Mouse (Mus musculus) CD4-positive, CD25-positive, alpha-beta regulatory T cell, adult 2 months (primary cell): ENCODE data around the gene Unc13a.

Experiments
- DNase-seq: peaks from one replicate; pipeline ENCODE4 v3.0.0-alpha.2; 2012; ENCODE audit warnings: low read depth, low spot score

The Unc13a gene

GRCm38 (mm10) chr8:71625088-71625487 lies 46.5 kb downstream of the Unc13a start:
- no peak for DNase-seq

GRCm38 (mm10) chr8:71619786-71620185 lies 51.8 kb downstream of the Unc13a start:
- DNase-seq: no peak

DNA sequence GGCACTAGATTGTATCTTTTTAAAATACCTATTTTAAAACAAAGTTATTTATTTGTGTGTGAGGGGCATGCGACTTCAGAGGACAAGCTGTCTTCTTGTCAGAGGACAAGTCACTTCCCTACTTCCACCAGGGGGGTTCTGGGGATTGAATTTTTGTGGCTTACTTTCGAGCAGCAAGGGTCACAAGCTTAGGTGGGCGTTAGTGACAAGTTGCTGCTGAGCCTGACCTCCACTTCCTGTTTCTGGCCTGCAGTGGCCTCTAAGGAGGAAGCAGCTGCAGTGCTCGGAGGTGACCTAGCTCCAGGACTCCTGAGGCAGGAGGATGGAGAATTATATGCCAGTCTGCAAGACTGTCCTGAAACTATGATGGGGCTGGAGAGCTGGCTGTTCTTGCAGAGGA lies 58.1 kb downstream of the Unc13a start:
- no peak for DNase-seq

GRCm38 (mm10) chr8:71612141-71612540 lies 59.4 kb downstream of the Unc13a start:
- no peak for DNase-seq

DNA sequence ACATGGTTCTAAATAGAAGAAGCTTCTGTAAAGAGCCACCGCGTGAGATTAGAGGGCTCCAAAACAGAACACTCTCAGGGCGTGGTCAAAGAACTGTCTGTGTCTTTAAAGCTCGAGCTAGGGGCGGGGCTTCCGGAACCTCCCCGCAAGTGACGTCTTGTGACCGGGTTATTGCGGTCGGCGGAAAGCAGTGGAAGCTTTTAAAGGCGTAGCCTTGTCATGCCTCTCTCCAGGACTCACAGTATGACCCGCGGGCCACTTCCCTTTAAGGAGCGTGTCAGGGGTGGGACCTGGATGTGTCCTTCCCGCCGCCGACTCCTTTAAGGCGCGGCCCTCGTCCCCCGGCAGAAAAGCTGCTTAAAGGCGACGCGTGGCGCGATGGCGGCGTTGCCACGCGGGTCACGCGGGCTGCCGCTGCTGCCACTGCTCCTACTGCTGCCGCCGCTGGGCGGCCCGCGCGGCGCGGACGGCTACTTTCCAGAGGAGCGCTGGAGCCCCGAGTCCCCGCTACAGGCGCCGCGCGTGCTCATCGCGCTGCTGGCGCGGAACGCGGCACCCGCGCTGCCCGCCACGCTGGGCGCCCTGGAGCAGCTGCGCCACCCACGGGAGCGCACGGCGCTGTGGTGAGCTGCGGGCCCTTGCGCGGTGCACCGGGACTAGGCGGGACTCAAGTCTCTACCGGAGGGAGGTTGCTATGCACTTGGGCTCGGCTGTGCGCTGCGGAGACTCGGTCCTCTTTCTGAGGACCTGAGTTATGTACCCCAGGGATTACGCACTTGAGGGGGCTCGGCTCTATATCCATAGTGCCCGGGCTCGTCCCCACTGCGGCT lies 60.5 kb downstream of the Unc13a start, which contains the start of gene Colgalt1:
TSS of gene Colgalt1 (plus strand) at position 177 of the 830 bp plus-strand sequence.
- DNase-seq: peak; percentile 98

- no peak for DNase-seq
Measured at GRCm38 (mm10) chr8:71604021-71604420, 67.5 kb downstream of the Unc13a start.

- no peak for DNase-seq
Measured at GRCm38 (mm10) chr8:71602666-71603334, 68.8 kb downstream of the Unc13a start.

GRCm38 (mm10) chr8:71601939-71602665 lies 69.5 kb downstream of the Unc13a start:
- peak; percentile 64 for DNase-seq

- no peak for DNase-seq
Measured at GRCm38 (mm10) chr8:71598841-71599240, 72.7 kb downstream of the Unc13a start.

DNA sequence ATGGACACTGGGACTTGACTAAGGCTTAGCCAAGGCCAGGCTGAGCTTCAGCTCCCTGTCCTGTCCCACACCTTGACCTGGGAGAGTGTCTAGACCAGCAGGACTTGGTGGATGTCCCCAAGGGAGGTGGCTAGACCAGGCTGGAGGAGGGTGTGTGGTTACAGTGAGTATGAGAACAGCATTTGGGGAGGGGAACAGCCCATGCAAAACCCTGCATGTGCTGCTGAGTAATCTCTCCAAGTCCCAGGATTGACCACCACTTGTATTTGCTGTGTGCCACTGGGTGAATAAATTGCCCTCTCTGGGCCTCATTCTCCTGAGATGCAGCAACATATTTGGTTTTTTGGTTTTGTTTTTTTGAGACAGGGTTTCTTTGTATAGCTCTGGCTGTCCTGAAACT lies 73.2 kb downstream of the Unc13a start:
- DNase-seq: no peak

DNA sequence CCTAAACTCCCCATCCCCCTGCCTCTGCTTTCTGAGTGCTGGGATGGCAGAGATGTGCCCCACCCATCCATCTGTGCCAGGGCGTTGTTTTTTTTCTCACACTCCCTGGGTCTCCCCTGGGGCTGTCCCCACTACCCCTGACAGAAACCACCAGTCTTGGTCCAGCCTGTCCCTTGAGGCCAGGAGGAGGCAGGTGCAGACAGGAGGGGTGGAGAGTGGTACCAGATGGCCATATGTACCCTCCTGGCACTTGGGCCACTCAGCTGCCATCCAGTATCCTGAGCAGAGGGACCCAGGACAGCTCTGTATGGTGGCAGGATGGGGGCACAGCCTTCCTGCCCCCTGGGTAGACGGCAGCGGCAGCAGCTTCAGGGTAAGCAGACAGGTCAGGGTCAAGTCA lies 74.1 kb downstream of the Unc13a start, which contains the start of gene Fam129c:
TSS of gene Fam129c (plus strand) at position 198 of the 400 bp plus-strand sequence.
- no peak for DNase-seq

- peak; percentile 50 for DNase-seq
Measured at GRCm38 (mm10) chr8:71596798-71597197, 74.8 kb downstream of the Unc13a start.

- no peak for DNase-seq
Measured at GRCm38 (mm10) chr8:71596384-71596783, 75.2 kb downstream of the Unc13a start.

GRCm38 (mm10) chr8:71595862-71596261 lies 75.7 kb downstream of the Unc13a start:
- DNase-seq: peak; percentile 94

DNA sequence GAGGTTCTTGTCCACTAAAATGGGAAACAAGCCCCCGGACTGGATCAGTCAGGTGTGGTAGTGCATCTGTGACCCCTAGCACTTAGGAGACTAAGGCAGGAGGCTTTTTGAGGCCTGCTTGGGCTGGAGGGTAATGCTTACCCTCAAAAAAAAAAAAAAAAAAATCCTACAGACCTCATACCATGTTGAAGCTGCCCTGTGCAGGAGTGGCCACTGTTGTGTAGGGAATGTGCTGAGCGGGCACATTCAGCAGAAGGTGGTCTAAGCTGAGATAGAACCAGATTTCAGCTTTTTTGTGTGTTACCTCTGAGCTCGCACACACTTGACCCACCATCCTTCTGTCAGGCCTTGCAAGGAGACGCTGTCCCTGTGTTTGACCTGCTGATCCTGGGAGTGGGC lies 77.2 kb downstream of the Unc13a start:
- DNase-seq: no peak

- no peak for DNase-seq
Measured at GRCm38 (mm10) chr8:71593556-71594323, 77.8 kb downstream of the Unc13a start.

GRCm38 (mm10) chr8:71592374-71593170 lies 79.0 kb downstream of the Unc13a start:
- DNase-seq: peak; percentile 76

GRCm38 (mm10) chr8:71591471-71592373 lies 79.8 kb downstream of the Unc13a start, which contains the start of gene Pgls:
Gene Pgls, plus strand, starts transcription at chr8:71592176.
- peak; percentile 95 for DNase-seq

GRCm38 (mm10) chr8:71591017-71591416 lies 80.5 kb downstream of the Unc13a start:
- no peak for DNase-seq
